Mouse (Mus musculus) midbrain, embryonic 16.5 days (tissue): ENCODE data around the gene Pcsk7. TPM values are rescaled to one million over a fixed set of nuclear protein-coding genes. Genes with fewer than 3 reads are reported as not detected.

Source experiments
- ATAC-seq: fragments of 200-750 bp; cut with Nextera tagmentation; 2 replicates; pipeline ENCODE4 v1.8.0; 2017; ENCODE audit warnings: moderate TSS enrichment
- H3K27ac ChIP-seq: fragments of 300-500 bp; sonication (generic); 2 replicates; pipeline ENCODE4 v1.5.1; 2014; ENCODE audit warnings: mild to moderate bottlenecking, low read length, mixed read lengths
- H3K27me3 ChIP-seq: fragments of 300-500 bp; sonication (generic); 2 replicates; pipeline ENCODE4 v1.6.1; 2014; ENCODE audit warnings: low read depth, low read length, mixed read lengths; ENCODE audit not compliant: control insufficient read depth, insufficient read depth
- H3K36me3 ChIP-seq: fragments of 300-500 bp; sonication (generic); 2 replicates; pipeline ENCODE4 v1.6.1; 2014; ENCODE audit warnings: mild to moderate bottlenecking, low read length, moderate library complexity, mixed read lengths; ENCODE audit not compliant: control insufficient read depth, insufficient read depth
- H3K4me1 ChIP-seq: fragments of 300-500 bp; sonication (generic); 2 replicates; pipeline ENCODE4 v1.6.1; 2014; ENCODE audit warnings: mild to moderate bottlenecking, low read length, mixed read lengths; ENCODE audit not compliant: control insufficient read depth, insufficient read depth
- H3K4me2 ChIP-seq: fragments of 300-500 bp; sonication (generic); 2 replicates; pipeline ENCODE4 v1.6.1; 2014; ENCODE audit warnings: mild to moderate bottlenecking, low read length, mixed read lengths
- H3K4me3 ChIP-seq: fragments of 300-500 bp; sonication (generic); 2 replicates; pipeline ENCODE4 v1.5.1; 2014; ENCODE audit warnings: low read depth, mild to moderate bottlenecking, low read length, moderate library complexity, mixed read lengths
- H3K9ac ChIP-seq: fragments of 300-500 bp; sonication (generic); 2 replicates; pipeline ENCODE4 v1.6.1; 2014; ENCODE audit warnings: low read depth, low read length, mixed read lengths
- H3K9me3 ChIP-seq: fragments of 300-500 bp; sonication (generic); replicated peaks from 2 replicates; pipeline ENCODE4 v1.6.1; 2014; ENCODE audit warnings: mild to moderate bottlenecking, low read length, mixed read lengths; ENCODE audit not compliant: control insufficient read depth, poor library complexity, severe bottlenecking
- WGBS: fragments of 180-500 bp; shearing (Covaris S2); extraction: QIAGEN DNeasy Blood & Tissue Kit; methylation state at CpG from one replicate; pipeline ENCODE4 v1.1.7; 2014; 5-methylcytosine and 5-hydroxymethylcytosine counted together
- polyA plus RNA-seq: library from polyadenylated mRNA; unstranded; fragments of >200 nt; fragmentation: Nextera tagmentation; extraction: Ambion mirVana; gene quantifications from 2 replicates; pipeline ENCODE4 v1.2.1, GENCODE M21; 2015

Gene Pcsk7
- polyA plus RNA-seq, 1 experiment from 2014 or later: 22.6 TPM

- Histone ChIP-seq H3K27ac (peak overlapping the region; percentile 98), H3K4me2 (peak overlapping the region; percentile 86), H3K4me3 (peak overlapping the region; percentile 95), H3K36me3 (peaks cover 18% of the 10 kb centered on the region), H3K9ac (peak overlapping the region; percentile 91), H3K4me1 (peaks cover 25% of the 10 kb centered on the region), H3K27me3 (no peaks in the 10 kb centered on the region), H3K9me3 (no peaks in the 10 kb centered on the region)
- WGBS: under 1% methylated on average over 19 of the region's 19 CpGs
- ATAC-seq: peak; percentile 57
These were observed 756 bp downstream of the Pcsk7 start for GRCm38 (mm10) chr9:45907078-45907428.

- ATAC-seq: no peak
These were observed 4.7 kb downstream of the Pcsk7 start for GRCm38 (mm10) chr9:45910995-45911394.

GRCm38 (mm10) chr9:45911673-45912072 lies 5.4 kb downstream of the Pcsk7 start:
- Histone ChIP-seq H3K4me2 (no peak overlapping the region), H3K4me3 (no peak overlapping the region), H3K9ac (no peak overlapping the region), H3K4me1 (peaks cover 12% of the 10 kb centered on the region), H3K36me3 (peaks cover 49% of the 10 kb centered on the region), H3K27ac (no peak overlapping the region), H3K9me3 (no peaks in the 10 kb centered on the region), H3K27me3 (no peaks in the 10 kb centered on the region)
- ATAC-seq: no peak
- WGBS: 85% methylated on average over 1 of the region's 1 CpGs

More at GRCm38 (mm10) chr9:45910995-45911394, 4.7 kb downstream of the Pcsk7 start:
- Histone ChIP-seq H3K27ac (no peak overlapping the region), H3K9me3 (no peaks in the 10 kb centered on the region), H3K9ac (no peak overlapping the region), H3K4me2 (no peak overlapping the region), H3K4me3 (no peak overlapping the region), H3K27me3 (no peaks in the 10 kb centered on the region), H3K4me1 (peaks cover 12% of the 10 kb centered on the region), H3K36me3 (peaks cover 45% of the 10 kb centered on the region)
- 95% methylated on average over 3 of the region's 3 CpGs for WGBS

- no peak overlapping the region for H3K4me3 ChIP-seq
- H3K27ac ChIP-seq: no peak overlapping the region
- no peaks in the 10 kb centered on the region for H3K9me3 ChIP-seq
- H3K36me3 ChIP-seq: peaks cover 55% of the 10 kb centered on the region
- no peak for ATAC-seq
- H3K4me1 ChIP-seq: no peaks in the 10 kb centered on the region
- no peak overlapping the region for H3K4me2 ChIP-seq
- no peaks in the 10 kb centered on the region for H3K27me3 ChIP-seq
- no peak overlapping the region for H3K9ac ChIP-seq
- 98% methylated on average over 2 of the region's 2 CpGs for WGBS
These were observed 9.4 kb downstream of the Pcsk7 start for GRCm38 (mm10) chr9:45915659-45916058.

GRCm38 (mm10) chr9:45917041-45917934 lies 11.0 kb downstream of the Pcsk7 start:
- H3K9me3 ChIP-seq: no peaks in the 10 kb centered on the region
- H3K4me2 ChIP-seq: no peak overlapping the region
- no peak overlapping the region for H3K9ac ChIP-seq
- H3K27ac ChIP-seq: 0 out of 2 replicates have a peak overlapping the region, but pooled peaks have one; percentile 29
- WGBS: 77% methylated on average over 5 of the region's 5 CpGs
- H3K36me3 ChIP-seq: peaks cover 43% of the 10 kb centered on the region
- no peaks in the 10 kb centered on the region for H3K4me1 ChIP-seq
- H3K27me3 ChIP-seq: no peaks in the 10 kb centered on the region
- peak; percentile 84 for ATAC-seq
- H3K4me3 ChIP-seq: no peak overlapping the region

GRCm38 (mm10) chr9:45919895-45920294 lies 13.6 kb downstream of the Pcsk7 start:
- Histone ChIP-seq H3K9ac (no peak overlapping the region), H3K4me2 (no peak overlapping the region), H3K9me3 (no peaks in the 10 kb centered on the region), H3K36me3 (peaks cover 23% of the 10 kb centered on the region), H3K4me1 (no peaks in the 10 kb centered on the region), H3K4me3 (no peak overlapping the region), H3K27me3 (no peaks in the 10 kb centered on the region), H3K27ac (no peak overlapping the region)
- WGBS: 69% methylated on average over 1 of the region's 1 CpGs
- ATAC-seq: no peak

GRCm38 (mm10) chr9:45929285-45929684 lies 23.0 kb downstream of the Pcsk7 start:
- H3K4me3 ChIP-seq: no peak overlapping the region
- H3K27ac ChIP-seq: no peak overlapping the region
- no peaks in the 10 kb centered on the region for H3K27me3 ChIP-seq
- ATAC-seq: no peak
- no peak overlapping the region for H3K4me2 ChIP-seq
- H3K9me3 ChIP-seq: no peaks in the 10 kb centered on the region
- peaks cover 44% of the 10 kb centered on the region for H3K36me3 ChIP-seq
- H3K9ac ChIP-seq: no peak overlapping the region
- no peaks in the 10 kb centered on the region for H3K4me1 ChIP-seq
- 92% methylated on average over 5 of the region's 5 CpGs for WGBS

- no peaks in the 10 kb centered on the region for H3K9me3 ChIP-seq
- no peak overlapping the region for H3K4me3 ChIP-seq
- H3K4me2 ChIP-seq: no peak overlapping the region
- H3K9ac ChIP-seq: no peak overlapping the region
- no peak overlapping the region for H3K27ac ChIP-seq
- H3K36me3 ChIP-seq: peaks cover 33% of the 10 kb centered on the region
- WGBS: 52% methylated on average over 1 of the region's 1 CpGs
- H3K27me3 ChIP-seq: no peaks in the 10 kb centered on the region
- no peaks in the 10 kb centered on the region for H3K4me1 ChIP-seq
- no peak for ATAC-seq
These were observed 25.7 kb downstream of the Pcsk7 start for GRCm38 (mm10) chr9:45931958-45932357.

GRCm38 (mm10) chr9:45932571-45933415 lies 26.5 kb downstream of the Pcsk7 start:
- Histone ChIP-seq H3K4me3 (no peak overlapping the region), H3K4me2 (no peak overlapping the region), H3K9me3 (no peaks in the 10 kb centered on the region), H3K36me3 (peaks cover 25% of the 10 kb centered on the region), H3K9ac (no peak overlapping the region), H3K4me1 (no peaks in the 10 kb centered on the region), H3K27ac (no peak overlapping the region), H3K27me3 (no peaks in the 10 kb centered on the region)
- no peak for ATAC-seq
- 81% methylated on average over 11 of the region's 11 CpGs for WGBS
